Mouse (Mus musculus): ENCODE measurements around the gene Vrk1. TPM values are rescaled to one million over a fixed set of nuclear protein-coding genes. Genes with fewer than 3 reads are reported as not detected.

The Vrk1 gene
- polyA plus RNA-seq, 1 experiment: 16.6 TPM

GRCm38 (mm10) chr12:106074371-106075155, 64.5 kb downstream of the Vrk1 start:
- Histone ChIP-seq H3K36me3 (replicated peaks; ENCODE audit: low read length) (peaks cover 83% of the 10 kb centered on the region), H3K4me3 (replicated peaks) (no peak overlapping the region), H3K4me1 (peaks cover 5% of the 10 kb centered on the region), H3K9me3 (no peaks in the 10 kb centered on the region), H3K27me3 (replicated peaks) (no peaks in the 10 kb centered on the region)
- TF ChIP-seq GATA1 (IDR thresholded peaks at IDR 0.05; ENCODE audit: borderline replicate concordance, low read length): no peak
- no peak for TF ChIP-seq FLI1 (IDR thresholded peaks at IDR 0.05; ENCODE audit: low read length)

- Histone ChIP-seq H3K36me3 (replicated peaks; ENCODE audit: low read length) (peaks cover 74% of the 10 kb centered on the region), H3K4me3 (replicated peaks) (no peak overlapping the region), H3K27me3 (replicated peaks) (no peaks in the 10 kb centered on the region), H3K9me3 (no peaks in the 10 kb centered on the region), H3K4me1 (peaks cover 5% of the 10 kb centered on the region)
- TF ChIP-seq FLI1 (IDR thresholded peaks at IDR 0.05; ENCODE audit: low read length): no peak
- no peak for TF ChIP-seq GATA1 (IDR thresholded peaks at IDR 0.05; ENCODE audit: borderline replicate concordance, low read length)
Measured at GRCm38 (mm10) chr12:106076131-106076530, 66.1 kb downstream of the Vrk1 start.

- Histone ChIP-seq H3K4me3 (replicated peaks) (no peak overlapping the region), H3K36me3 (replicated peaks; ENCODE audit: low read length) (peaks cover 52% of the 10 kb centered on the region), H3K27me3 (replicated peaks) (no peaks in the 10 kb centered on the region), H3K9me3 (no peaks in the 10 kb centered on the region), H3K4me1 (peaks cover 5% of the 10 kb centered on the region)
- TF ChIP-seq FLI1 (IDR thresholded peaks at IDR 0.05; ENCODE audit: low read length) (no peak), GATA1 (IDR thresholded peaks at IDR 0.05; ENCODE audit: borderline replicate concordance, low read length) (no peak)
Measured at GRCm38 (mm10) chr12:106080511-106080910, 70.5 kb downstream of the Vrk1 start.

GRCm38 (mm10) chr12:106080945-106081747, 71.1 kb downstream of the Vrk1 start:
- no peak for TF ChIP-seq GATA1 (IDR thresholded peaks at IDR 0.05; ENCODE audit: borderline replicate concordance, low read length)
- no peak for TF ChIP-seq FLI1 (IDR thresholded peaks at IDR 0.05; ENCODE audit: low read length)
- peaks cover 46% of the 10 kb centered on the region for H3K36me3 ChIP-seq (replicated peaks; ENCODE audit: low read length)
- H3K4me3 ChIP-seq (replicated peaks): no peak overlapping the region
- no peaks in the 10 kb centered on the region for H3K9me3 ChIP-seq
- peaks cover 5% of the 10 kb centered on the region for H3K4me1 ChIP-seq
- no peaks in the 10 kb centered on the region for H3K27me3 ChIP-seq (replicated peaks)

- no peaks in the 10 kb centered on the region for H3K9me3 ChIP-seq
- H3K4me1 ChIP-seq: peaks cover 3% of the 10 kb centered on the region
- TF ChIP-seq FLI1 (IDR thresholded peaks at IDR 0.05; ENCODE audit: low read length): no peak
- no peak for TF ChIP-seq GATA1 (IDR thresholded peaks at IDR 0.05; ENCODE audit: borderline replicate concordance, low read length)
- no peak overlapping the region for H3K4me3 ChIP-seq (replicated peaks)
- no peaks in the 10 kb centered on the region for H3K27me3 ChIP-seq (replicated peaks)
- peaks cover 41% of the 10 kb centered on the region for H3K36me3 ChIP-seq (replicated peaks; ENCODE audit: low read length)
Measured at GRCm38 (mm10) chr12:106081748-106082140, 71.7 kb downstream of the Vrk1 start.

GRCm38 (mm10) chr12:106082191-106082957, 72.3 kb downstream of the Vrk1 start:
- H3K36me3 ChIP-seq (replicated peaks; ENCODE audit: low read length): peaks cover 38% of the 10 kb centered on the region

GRCm38 (mm10) chr12:106082958-106083381, 72.9 kb downstream of the Vrk1 start:
- H3K4me1 ChIP-seq: no peaks in the 10 kb centered on the region
- no peak overlapping the region for H3K4me3 ChIP-seq (replicated peaks)
- no peaks in the 10 kb centered on the region for H3K27me3 ChIP-seq (replicated peaks)
- TF ChIP-seq GATA1 (IDR thresholded peaks at IDR 0.05; ENCODE audit: borderline replicate concordance, low read length) (no peak), FLI1 (IDR thresholded peaks at IDR 0.05; ENCODE audit: low read length) (no peak)
- H3K9me3 ChIP-seq: no peaks in the 10 kb centered on the region
- peaks cover 32% of the 10 kb centered on the region for H3K36me3 ChIP-seq (replicated peaks; ENCODE audit: low read length)

More at GRCm38 (mm10) chr12:106082191-106082957, 72.3 kb downstream of the Vrk1 start:
- Histone ChIP-seq H3K4me1 (no peaks in the 10 kb centered on the region), H3K9me3 (no peaks in the 10 kb centered on the region), H3K27me3 (replicated peaks) (no peaks in the 10 kb centered on the region), H3K4me3 (replicated peaks) (no peak overlapping the region)
- TF ChIP-seq FLI1 (IDR thresholded peaks at IDR 0.05; ENCODE audit: low read length) (no peak), GATA1 (IDR thresholded peaks at IDR 0.05; ENCODE audit: borderline replicate concordance, low read length) (no peak)

- H3K9me3 ChIP-seq: no peaks in the 10 kb centered on the region
- H3K27me3 ChIP-seq (replicated peaks): no peaks in the 10 kb centered on the region
- TF ChIP-seq FLI1 (IDR thresholded peaks at IDR 0.05; ENCODE audit: low read length) (no peak), GATA1 (IDR thresholded peaks at IDR 0.05; ENCODE audit: borderline replicate concordance, low read length) (no peak)
- 0 out of 2 replicates have a peak, but pooled peaks cover 3% of the 10 kb centered on the region for H3K4me1 ChIP-seq
- H3K36me3 ChIP-seq (replicated peaks; ENCODE audit: low read length): peaks cover 25% of the 10 kb centered on the region
- no peak overlapping the region for H3K4me3 ChIP-seq (replicated peaks)
Measured at GRCm38 (mm10) chr12:106084126-106084525, 74.1 kb downstream of the Vrk1 start.

- TF ChIP-seq FLI1 (IDR thresholded peaks at IDR 0.05; ENCODE audit: low read length) (no peak), GATA1 (IDR thresholded peaks at IDR 0.05; ENCODE audit: borderline replicate concordance, low read length) (no peak)
- no peaks in the 10 kb centered on the region for H3K4me1 ChIP-seq
- H3K36me3 ChIP-seq (replicated peaks; ENCODE audit: low read length): no peaks in the 10 kb centered on the region
- H3K27me3 ChIP-seq (replicated peaks): no peaks in the 10 kb centered on the region
- H3K4me3 ChIP-seq (replicated peaks): no peak overlapping the region
- H3K9me3 ChIP-seq: peaks cover 77% of the 10 kb centered on the region
Measured at GRCm38 (mm10) chr12:106094827-106095226, 84.8 kb downstream of the Vrk1 start.

Data from megakaryocyte, embryonic 14.5 days (primary cell).